Mouse (Mus musculus): ENCODE measurements at regions not wholly inside any gene's neighbourhood (a gene's known extent, or its start where the extent isn't known, plus 50 kb on each side); places are given as distances from the start of the nearest gene placed in this dataset.

GRCm38 (mm10) chr8:115786185-115786584 is 78.6 kb upstream of the Maf start:
- H3K9me3 ChIP-seq (ENCODE audit: control insufficient read depth, low read length): 0 out of 2 replicates have a peak, but pooled peaks cover 3% of the 10 kb centered on the region
- H3K36me3 ChIP-seq (ENCODE audit: control insufficient read depth, insufficient read depth, low read length): no peaks in the 10 kb centered on the region
- no peak overlapping the region for H3K9ac ChIP-seq (ENCODE audit: low read length)
- no peak overlapping the region for H3K27ac ChIP-seq (ENCODE audit: low read depth)
- no peak overlapping the region for H3K4me3 ChIP-seq (ENCODE audit: low read depth, low read length)
- H3K4me2 ChIP-seq (ENCODE audit: low read length): no peak overlapping the region
- no peak for DNase-seq (ENCODE audit: low spot score)
- 73% methylated on average over 4 of the region's 4 CpGs for WGBS
- H3K4me1 ChIP-seq (replicated peaks; ENCODE audit: control insufficient read depth, insufficient read depth, low read length): no peaks in the 10 kb centered on the region
- no peaks in the 10 kb centered on the region for H3K27me3 ChIP-seq (replicated peaks; ENCODE audit: control insufficient read depth, insufficient read depth, low read length)
- no peak for ATAC-seq (replicated peaks; ENCODE audit: low FRiP score, low TSS enrichment, low read depth)

GRCm38 (mm10) chr8:115785769-115786168 is 78.2 kb upstream of the Maf start:
- H3K4me1 ChIP-seq (replicated peaks; ENCODE audit: control insufficient read depth, insufficient read depth, low read length): no peaks in the 10 kb centered on the region
- WGBS: 86% methylated on average over 3 of the region's 3 CpGs
- no peak for ATAC-seq (replicated peaks; ENCODE audit: low FRiP score, low TSS enrichment, low read depth)
- H3K27ac ChIP-seq (ENCODE audit: low read depth): no peak overlapping the region
- no peak for DNase-seq (ENCODE audit: low spot score)
- no peaks in the 10 kb centered on the region for H3K36me3 ChIP-seq (ENCODE audit: control insufficient read depth, insufficient read depth, low read length)
- H3K4me2 ChIP-seq (ENCODE audit: low read length): no peak overlapping the region
- H3K27me3 ChIP-seq (replicated peaks; ENCODE audit: control insufficient read depth, insufficient read depth, low read length): no peaks in the 10 kb centered on the region
- H3K9me3 ChIP-seq (ENCODE audit: control insufficient read depth, low read length): 0 out of 2 replicates have a peak, but pooled peaks cover 3% of the 10 kb centered on the region
- no peak overlapping the region for H3K9ac ChIP-seq (ENCODE audit: low read length)
- no peak overlapping the region for H3K4me3 ChIP-seq (ENCODE audit: low read depth, low read length)

DNA sequence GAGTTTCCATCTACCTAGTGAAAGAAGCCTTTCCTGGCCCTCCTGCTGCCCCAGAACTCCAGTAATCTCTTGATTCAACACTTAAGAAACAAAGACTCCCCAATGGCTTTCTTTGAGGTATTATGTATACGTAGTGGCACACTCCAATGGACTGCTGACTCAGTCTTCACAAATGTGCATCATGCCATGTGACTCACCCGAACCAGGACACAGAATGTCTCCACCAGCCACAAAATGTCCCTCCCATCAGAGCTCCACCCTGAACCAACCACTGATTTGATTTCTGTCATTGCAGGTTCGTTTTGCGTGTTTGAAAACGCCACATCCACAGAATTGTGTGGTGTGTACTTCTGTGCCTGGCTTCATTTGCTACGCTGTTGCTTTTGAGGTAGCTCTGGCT is 75.8 kb upstream of the Maf start:
- H3K4me3 ChIP-seq (ENCODE audit: low read depth, low read length): no peak overlapping the region

DNA sequence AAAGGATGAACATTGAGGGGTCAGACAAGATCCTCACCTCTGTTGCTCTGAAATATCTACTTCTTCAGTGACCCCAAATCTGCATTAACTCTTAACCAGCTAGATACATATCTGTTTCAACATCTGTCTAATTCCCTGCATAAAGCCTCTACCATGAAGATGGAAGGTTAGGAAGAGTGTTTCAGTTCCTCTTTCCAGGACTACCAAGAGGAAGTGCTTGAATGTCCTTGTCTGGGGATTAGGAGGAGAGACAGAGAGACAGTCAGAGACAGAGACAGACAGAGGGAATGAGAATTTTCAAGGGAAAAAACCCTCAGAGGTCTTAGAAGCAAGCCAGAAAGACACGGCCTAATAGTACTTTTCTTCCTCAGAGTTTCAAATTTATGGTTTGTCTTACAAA is 70.8 kb upstream of the Maf start:
- H3K4me1 ChIP-seq (replicated peaks; ENCODE audit: control insufficient read depth, insufficient read depth, low read length): no peaks in the 10 kb centered on the region
- no peak overlapping the region for H3K4me3 ChIP-seq (ENCODE audit: low read depth, low read length)
- no peak overlapping the region for H3K9ac ChIP-seq (ENCODE audit: low read length)
- ATAC-seq (replicated peaks; ENCODE audit: low FRiP score, low TSS enrichment, low read depth) (no peak), DNase-seq (ENCODE audit: low spot score) (no peak)
- H3K27me3 ChIP-seq (replicated peaks; ENCODE audit: control insufficient read depth, insufficient read depth, low read length): no peaks in the 10 kb centered on the region
- H3K4me2 ChIP-seq (ENCODE audit: low read length): no peak overlapping the region
- H3K36me3 ChIP-seq (ENCODE audit: control insufficient read depth, insufficient read depth, low read length): no peaks in the 10 kb centered on the region
- H3K9me3 ChIP-seq (ENCODE audit: control insufficient read depth, low read length): no peaks in the 10 kb centered on the region
- 67% methylated on average over 1 of the region's 1 CpGs for WGBS
- H3K27ac ChIP-seq (ENCODE audit: low read depth): no peak overlapping the region

More for the DNA sequence above, 75.8 kb upstream of the Maf start:
- ATAC-seq (replicated peaks; ENCODE audit: low FRiP score, low TSS enrichment, low read depth) (no peak), DNase-seq (ENCODE audit: low spot score) (no peak)
- H3K36me3 ChIP-seq (ENCODE audit: control insufficient read depth, insufficient read depth, low read length): no peaks in the 10 kb centered on the region
- H3K4me1 ChIP-seq (replicated peaks; ENCODE audit: control insufficient read depth, insufficient read depth, low read length): no peaks in the 10 kb centered on the region
- H3K27me3 ChIP-seq (replicated peaks; ENCODE audit: control insufficient read depth, insufficient read depth, low read length): no peaks in the 10 kb centered on the region
- H3K4me2 ChIP-seq (ENCODE audit: low read length): no peak overlapping the region
- no peak overlapping the region for H3K27ac ChIP-seq (ENCODE audit: low read depth)
- H3K9me3 ChIP-seq (ENCODE audit: control insufficient read depth, low read length): 0 out of 2 replicates have a peak, but pooled peaks cover 3% of the 10 kb centered on the region
- WGBS: 91% methylated on average over 6 of the region's 6 CpGs
- H3K9ac ChIP-seq (ENCODE audit: low read length): no peak overlapping the region

- WGBS: 78% methylated on average over 7 of the region's 7 CpGs
- H3K4me3 ChIP-seq (ENCODE audit: low read depth, low read length): no peak overlapping the region
- no peak overlapping the region for H3K9ac ChIP-seq (ENCODE audit: low read length)
- no peak overlapping the region; the same call in 1 of the 2 replicates for H3K27ac ChIP-seq (ENCODE audit: low read depth)
- no peaks in the 10 kb centered on the region for H3K36me3 ChIP-seq (ENCODE audit: control insufficient read depth, insufficient read depth, low read length)
- DNase-seq (ENCODE audit: low spot score) (no peak), ATAC-seq (replicated peaks; ENCODE audit: low FRiP score, low TSS enrichment, low read depth) (0 out of 2 replicates have a peak, but pooled peaks have one; percentile 37)
- no peaks in the 10 kb centered on the region for H3K27me3 ChIP-seq (replicated peaks; ENCODE audit: control insufficient read depth, insufficient read depth, low read length)
- H3K4me2 ChIP-seq (ENCODE audit: low read length): no peak overlapping the region
- H3K9me3 ChIP-seq (ENCODE audit: control insufficient read depth, low read length): no peaks in the 10 kb centered on the region
- peaks cover 7% of the 10 kb centered on the region for H3K4me1 ChIP-seq (replicated peaks; ENCODE audit: control insufficient read depth, insufficient read depth, low read length)
Observed at GRCm38 (mm10) chr8:115771060-115771459, 63.5 kb upstream of the Maf start.

- H3K36me3 ChIP-seq (ENCODE audit: control insufficient read depth, insufficient read depth, low read length): no peaks in the 10 kb centered on the region
- H3K4me1 ChIP-seq (replicated peaks; ENCODE audit: control insufficient read depth, insufficient read depth, low read length): peaks cover 12% of the 10 kb centered on the region
- no peak overlapping the region for H3K4me3 ChIP-seq (ENCODE audit: low read depth, low read length)
- H3K9me3 ChIP-seq (ENCODE audit: control insufficient read depth, low read length): no peaks in the 10 kb centered on the region
- H3K4me2 ChIP-seq (ENCODE audit: low read length): no peak overlapping the region
- H3K27me3 ChIP-seq (replicated peaks; ENCODE audit: control insufficient read depth, insufficient read depth, low read length): no peaks in the 10 kb centered on the region
- H3K9ac ChIP-seq (ENCODE audit: low read length): no peak overlapping the region
- DNase-seq (ENCODE audit: low spot score) (no peak), ATAC-seq (replicated peaks; ENCODE audit: low FRiP score, low TSS enrichment, low read depth) (no peak)
- H3K27ac ChIP-seq (ENCODE audit: low read depth): no peak overlapping the region
- 91% methylated on average over 4 of the region's 4 CpGs for WGBS
Observed at GRCm38 (mm10) chr8:115768631-115769030, 61.0 kb upstream of the Maf start.

GRCm38 (mm10) chr8:115766218-115766898 is 58.8 kb upstream of the Maf start:
- Histone ChIP-seq H3K27me3 (replicated peaks; ENCODE audit: control insufficient read depth, insufficient read depth, low read length) (no peaks in the 10 kb centered on the region), H3K4me2 (ENCODE audit: low read length) (no peak overlapping the region), H3K9me3 (ENCODE audit: control insufficient read depth, low read length) (no peaks in the 10 kb centered on the region), H3K36me3 (ENCODE audit: control insufficient read depth, insufficient read depth, low read length) (no peaks in the 10 kb centered on the region), H3K4me1 (replicated peaks; ENCODE audit: control insufficient read depth, insufficient read depth, low read length) (peaks cover 12% of the 10 kb centered on the region), H3K9ac (ENCODE audit: low read length) (no peak overlapping the region), H3K27ac (ENCODE audit: low read depth) (peak overlapping the region; percentile 0; the same call in 1 of the 2 replicates), H3K4me3 (ENCODE audit: low read depth, low read length) (no peak overlapping the region)
- 6% methylated on average over 9 of the region's 9 CpGs for WGBS
- peak; percentile 61 for ATAC-seq (replicated peaks; ENCODE audit: low FRiP score, low TSS enrichment, low read depth)
- peak; percentile 77 for DNase-seq (ENCODE audit: low spot score)

GRCm38 (mm10) chr8:115764551-115764950 is 57.0 kb upstream of the Maf start:
- Histone ChIP-seq H3K4me3 (ENCODE audit: low read depth, low read length) (no peak overlapping the region), H3K4me2 (ENCODE audit: low read length) (no peak overlapping the region), H3K9me3 (ENCODE audit: control insufficient read depth, low read length) (no peaks in the 10 kb centered on the region), H3K9ac (ENCODE audit: low read length) (no peak overlapping the region), H3K27me3 (replicated peaks; ENCODE audit: control insufficient read depth, insufficient read depth, low read length) (no peaks in the 10 kb centered on the region), H3K36me3 (ENCODE audit: control insufficient read depth, insufficient read depth, low read length) (no peaks in the 10 kb centered on the region), H3K4me1 (replicated peaks; ENCODE audit: control insufficient read depth, insufficient read depth, low read length) (peaks cover 12% of the 10 kb centered on the region), H3K27ac (ENCODE audit: low read depth) (no peak overlapping the region)
- 90% methylated on average over 4 of the region's 4 CpGs for WGBS
- no peak for DNase-seq (ENCODE audit: low spot score)
- ATAC-seq (replicated peaks; ENCODE audit: low FRiP score, low TSS enrichment, low read depth): no peak

GRCm38 (mm10) chr8:115758011-115758410 is 50.4 kb upstream of the Maf start:
- Histone ChIP-seq H3K36me3 (ENCODE audit: control insufficient read depth, insufficient read depth, low read length) (no peaks in the 10 kb centered on the region), H3K27me3 (replicated peaks; ENCODE audit: control insufficient read depth, insufficient read depth, low read length) (no peaks in the 10 kb centered on the region), H3K4me1 (replicated peaks; ENCODE audit: control insufficient read depth, insufficient read depth, low read length) (no peaks in the 10 kb centered on the region; the same call in 1 of the 2 replicates), H3K9me3 (ENCODE audit: control insufficient read depth, low read length) (no peaks in the 10 kb centered on the region), H3K4me3 (ENCODE audit: low read depth, low read length) (no peak overlapping the region), H3K4me2 (ENCODE audit: low read length) (no peak overlapping the region), H3K9ac (ENCODE audit: low read length) (no peak overlapping the region), H3K27ac (ENCODE audit: low read depth) (no peak overlapping the region)
- DNase-seq (ENCODE audit: low spot score): no peak
- ATAC-seq (replicated peaks; ENCODE audit: low FRiP score, low TSS enrichment, low read depth): 0 out of 2 replicates have a peak, but pooled peaks have one; percentile 55
- 75% methylated on average over 1 of the region's 1 CpGs for WGBS
